Mouse (Mus musculus): ENCODE measurements around the gene Plvap. TPM values are rescaled to one million over a fixed set of nuclear protein-coding genes. Genes with fewer than 3 reads are reported as not detected.

Gene Plvap
- polyA plus RNA-seq, 1 experiment from 2014 or later: 50.3 TPM

DNA sequence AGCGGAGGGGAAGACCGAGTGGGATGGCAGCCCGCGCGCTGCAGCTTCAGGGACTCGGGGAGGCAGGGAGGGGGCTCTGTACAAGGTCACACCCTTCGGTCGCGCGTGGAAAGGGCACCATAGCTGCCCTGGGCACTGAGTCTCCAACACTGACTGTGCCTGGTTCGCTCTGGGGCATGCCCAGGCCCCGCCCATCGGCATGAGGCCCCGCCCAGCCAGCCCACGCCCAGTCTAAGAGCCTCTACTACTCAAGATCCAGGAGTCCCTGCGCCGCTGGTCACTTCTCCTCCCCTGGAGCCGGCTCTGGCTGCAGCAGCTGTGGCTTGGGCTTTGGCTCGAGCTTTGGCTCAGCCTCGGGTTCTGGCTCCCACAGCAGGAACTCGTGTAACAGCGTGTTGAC is 54.6 kb downstream of the Plvap start:
- Histone ChIP-seq H3K27me3 (ENCODE audit: control insufficient read depth, insufficient read depth, low read length) (no peaks in the 10 kb centered on the region), H3K4me3 (ENCODE audit: low read depth, low read length) (no peak overlapping the region), H3K36me3 (replicated peaks; ENCODE audit: control insufficient read depth, insufficient read depth, low read depth, low read length) (no peaks in the 10 kb centered on the region; the same call in 1 of the 2 replicates), H3K27ac (replicated peaks; ENCODE audit: low read depth, low read length) (no peak overlapping the region), H3K9me3 (replicated peaks; ENCODE audit: control insufficient read depth, low read length) (no peaks in the 10 kb centered on the region), H3K9ac (replicated peaks; ENCODE audit: low read length) (no peak overlapping the region), H3K4me2 (ENCODE audit: low read depth, low read length) (no peak overlapping the region), H3K4me1 (ENCODE audit: control insufficient read depth, insufficient read depth, low read length) (no peaks in the 10 kb centered on the region)
- DNase-seq (ENCODE audit: low spot score) (no peak), ATAC-seq (replicated peaks; ENCODE audit: insufficient number of reproducible peaks, low FRiP score, low TSS enrichment, low read depth) (no peak)
- WGBS: 40% methylated on average over 22 of the region's 22 CpGs

DNA sequence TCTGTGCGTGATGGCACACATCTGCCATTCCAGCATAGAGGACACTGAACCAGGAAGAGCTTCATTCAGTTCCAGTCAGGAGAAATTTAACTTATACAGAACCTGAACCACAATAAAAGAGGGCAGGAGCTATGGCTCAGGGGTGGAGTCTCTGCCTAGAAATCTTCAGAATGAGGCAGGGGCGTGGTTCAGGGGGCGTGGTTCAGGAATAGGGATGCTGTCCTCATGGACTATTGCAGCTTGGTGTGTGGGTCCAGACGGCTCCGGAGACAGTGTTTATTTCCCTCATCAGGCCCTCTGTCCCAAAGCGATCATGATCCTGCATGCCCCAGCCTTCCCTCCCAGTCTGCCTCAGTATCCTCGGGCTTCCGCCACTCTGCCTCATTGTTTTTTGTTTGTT is 56.9 kb downstream of the Plvap start:
- no peak overlapping the region for H3K4me3 ChIP-seq (ENCODE audit: low read depth, low read length)
- H3K36me3 ChIP-seq (replicated peaks; ENCODE audit: control insufficient read depth, insufficient read depth, low read depth, low read length): no peaks in the 10 kb centered on the region
- H3K4me2 ChIP-seq (ENCODE audit: low read depth, low read length): no peak overlapping the region
- WGBS: 75% methylated on average over 8 of the region's 8 CpGs
- no peak overlapping the region for H3K27ac ChIP-seq (replicated peaks; ENCODE audit: low read depth, low read length)
- ATAC-seq (replicated peaks; ENCODE audit: insufficient number of reproducible peaks, low FRiP score, low TSS enrichment, low read depth) (no peak), DNase-seq (ENCODE audit: low spot score) (no peak)
- H3K27me3 ChIP-seq (ENCODE audit: control insufficient read depth, insufficient read depth, low read length): no peaks in the 10 kb centered on the region
- no peaks in the 10 kb centered on the region for H3K9me3 ChIP-seq (replicated peaks; ENCODE audit: control insufficient read depth, low read length)
- H3K4me1 ChIP-seq (ENCODE audit: control insufficient read depth, insufficient read depth, low read length): no peaks in the 10 kb centered on the region
- no peak overlapping the region for H3K9ac ChIP-seq (replicated peaks; ENCODE audit: low read length)

DNA sequence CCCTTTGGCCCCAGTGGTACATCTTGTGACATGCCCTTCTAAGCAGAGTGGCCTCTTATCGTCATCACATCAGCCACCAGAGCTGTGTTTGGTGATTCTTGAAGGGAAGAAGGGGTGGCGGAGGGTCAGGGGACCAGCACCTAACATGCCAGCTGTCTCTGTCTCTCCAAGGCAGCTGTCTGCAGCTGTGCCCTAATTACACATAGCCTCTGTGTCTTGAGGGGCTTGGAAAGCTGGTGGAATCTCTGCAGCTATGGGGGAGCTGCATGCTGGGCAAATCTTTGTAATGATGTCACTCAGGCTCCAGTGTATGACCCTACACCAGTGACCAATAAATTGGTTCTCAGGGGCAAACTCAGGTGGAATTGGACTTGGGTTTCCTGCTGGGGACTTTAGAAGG is 58.9 kb downstream of the Plvap start:
- H3K36me3 ChIP-seq (replicated peaks; ENCODE audit: control insufficient read depth, insufficient read depth, low read depth, low read length): no peaks in the 10 kb centered on the region
- DNase-seq (ENCODE audit: low spot score) (no peak), ATAC-seq (replicated peaks; ENCODE audit: insufficient number of reproducible peaks, low FRiP score, low TSS enrichment, low read depth) (no peak)
- no peaks in the 10 kb centered on the region for H3K4me1 ChIP-seq (ENCODE audit: control insufficient read depth, insufficient read depth, low read length)
- no peak overlapping the region for H3K9ac ChIP-seq (replicated peaks; ENCODE audit: low read length)
- no peak overlapping the region for H3K4me2 ChIP-seq (ENCODE audit: low read depth, low read length)
- no peaks in the 10 kb centered on the region for H3K9me3 ChIP-seq (replicated peaks; ENCODE audit: control insufficient read depth, low read length)
- WGBS: 76% methylated on average over 2 of the region's 2 CpGs
- no peak overlapping the region for H3K4me3 ChIP-seq (ENCODE audit: low read depth, low read length)
- no peak overlapping the region for H3K27ac ChIP-seq (replicated peaks; ENCODE audit: low read depth, low read length)
- no peaks in the 10 kb centered on the region for H3K27me3 ChIP-seq (ENCODE audit: control insufficient read depth, insufficient read depth, low read length)

DNA sequence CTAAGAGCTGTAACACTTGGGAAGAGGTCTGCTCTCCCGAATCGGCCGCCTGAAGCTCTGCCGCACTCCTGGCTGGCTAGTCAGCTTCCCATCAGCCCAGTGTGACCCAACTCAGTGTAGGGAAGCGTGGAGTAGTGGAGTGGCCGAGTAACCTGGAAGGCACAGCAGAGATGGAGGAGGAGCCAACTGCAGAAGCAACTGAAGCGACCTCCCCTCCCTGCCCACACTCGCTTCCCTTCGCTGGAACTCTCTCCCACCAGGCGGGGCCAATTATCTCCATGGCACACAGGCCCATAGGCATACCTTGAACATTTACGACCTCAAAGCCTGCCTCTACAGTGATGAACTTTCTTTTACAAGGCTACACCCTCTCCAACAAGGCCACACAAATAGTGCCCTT is 59.8 kb downstream of the Plvap start:
- ATAC-seq (replicated peaks; ENCODE audit: insufficient number of reproducible peaks, low FRiP score, low TSS enrichment, low read depth) (no peak), DNase-seq (ENCODE audit: low spot score) (no peak)
- H3K4me3 ChIP-seq (ENCODE audit: low read depth, low read length): no peak overlapping the region
- no peaks in the 10 kb centered on the region for H3K27me3 ChIP-seq (ENCODE audit: control insufficient read depth, insufficient read depth, low read length)
- H3K4me1 ChIP-seq (ENCODE audit: control insufficient read depth, insufficient read depth, low read length): no peaks in the 10 kb centered on the region
- no peaks in the 10 kb centered on the region for H3K9me3 ChIP-seq (replicated peaks; ENCODE audit: control insufficient read depth, low read length)
- no peak overlapping the region for H3K27ac ChIP-seq (replicated peaks; ENCODE audit: low read depth, low read length)
- no peak overlapping the region for H3K4me2 ChIP-seq (ENCODE audit: low read depth, low read length)
- H3K9ac ChIP-seq (replicated peaks; ENCODE audit: low read length): no peak overlapping the region
- WGBS: 52% methylated on average over 11 of the region's 11 CpGs
- H3K36me3 ChIP-seq (replicated peaks; ENCODE audit: control insufficient read depth, insufficient read depth, low read depth, low read length): no peaks in the 10 kb centered on the region

DNA sequence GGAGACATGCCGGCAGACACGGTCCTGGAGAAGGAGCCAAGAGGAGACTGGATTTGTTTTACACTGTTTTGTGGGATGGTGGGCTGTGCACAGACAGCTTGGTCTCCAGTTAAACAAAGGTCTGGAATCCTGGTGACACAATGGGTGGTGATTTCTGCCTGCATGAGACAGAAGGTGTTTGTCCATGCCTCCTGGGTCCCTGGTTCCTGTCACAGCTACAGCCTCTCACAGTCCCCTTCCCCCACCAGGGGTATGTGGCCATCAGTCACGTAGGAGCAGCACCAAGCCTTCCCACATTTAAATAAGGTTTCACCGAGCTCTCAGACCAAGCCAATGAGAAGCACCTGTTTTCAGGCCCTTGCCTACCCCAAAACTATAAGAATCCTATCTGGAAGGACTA is 60.2 kb downstream of the Plvap start:
- Histone ChIP-seq H3K27me3 (ENCODE audit: control insufficient read depth, insufficient read depth, low read length) (no peaks in the 10 kb centered on the region), H3K36me3 (replicated peaks; ENCODE audit: control insufficient read depth, insufficient read depth, low read depth, low read length) (no peaks in the 10 kb centered on the region), H3K9ac (replicated peaks; ENCODE audit: low read length) (no peak overlapping the region), H3K27ac (replicated peaks; ENCODE audit: low read depth, low read length) (no peak overlapping the region), H3K4me3 (ENCODE audit: low read depth, low read length) (no peak overlapping the region), H3K9me3 (replicated peaks; ENCODE audit: control insufficient read depth, low read length) (no peaks in the 10 kb centered on the region), H3K4me2 (ENCODE audit: low read depth, low read length) (no peak overlapping the region), H3K4me1 (ENCODE audit: control insufficient read depth, insufficient read depth, low read length) (no peaks in the 10 kb centered on the region)
- DNase-seq (ENCODE audit: low spot score) (no peak), ATAC-seq (replicated peaks; ENCODE audit: insufficient number of reproducible peaks, low FRiP score, low TSS enrichment, low read depth) (no peak)
- WGBS: 62% methylated on average over 4 of the region's 4 CpGs

Other genes starting within 250 kb of the Plvap start
- gene Myo9b, start 239.0 kb downstream of the Plvap start, polyA plus RNA-seq (2014; fragmentation: Nextera tagmentation; extraction: Ambion mirVana): 15.1 and 17.5 TPM in 2 replicates
- 62.1 and 64.4 TPM in 2 replicates for gene Haus8, start 238.8 kb downstream of the Plvap start, polyA plus RNA-seq (2014; fragmentation: Nextera tagmentation; extraction: Ambion mirVana)
- 78.0 and 81.0 TPM in 2 replicates for gene Use1, start 144.9 kb downstream of the Plvap start, polyA plus RNA-seq (2014; fragmentation: Nextera tagmentation; extraction: Ambion mirVana)
- 2.1 and 2.2 TPM in 2 replicates for gene Ocel1, start 140.5 kb downstream of the Plvap start, polyA plus RNA-seq (2014; fragmentation: Nextera tagmentation; extraction: Ambion mirVana)
- gene Nr2f6, start 129.8 kb downstream of the Plvap start, polyA plus RNA-seq (2014; fragmentation: Nextera tagmentation; extraction: Ambion mirVana): 53.7 and 62.5 TPM in 2 replicates
- gene Ushbp1, start 116.0 kb downstream of the Plvap start, polyA plus RNA-seq (2014; fragmentation: Nextera tagmentation; extraction: Ambion mirVana): 2.9 and 4.3 TPM in 2 replicates
- gene Babam1, start 114.9 kb downstream of the Plvap start, polyA plus RNA-seq (2014; fragmentation: Nextera tagmentation; extraction: Ambion mirVana): 93.6 and 111 TPM in 2 replicates
- gene Ankle1, start 105.7 kb downstream of the Plvap start, polyA plus RNA-seq (2014; fragmentation: Nextera tagmentation; extraction: Ambion mirVana): 9.0 and 13.0 TPM in 2 replicates
- gene Abhd8, start 48.1 kb downstream of the Plvap start, polyA plus RNA-seq (2014; fragmentation: Nextera tagmentation; extraction: Ambion mirVana): 30.1 and 37.4 TPM in 2 replicates
- 180 and 185 TPM in 2 replicates for gene Mrpl34, start 46.8 kb downstream of the Plvap start, polyA plus RNA-seq (2014; fragmentation: Nextera tagmentation; extraction: Ambion mirVana)
- gene Dda1, start 42.6 kb downstream of the Plvap start, polyA plus RNA-seq (2014; fragmentation: Nextera tagmentation; extraction: Ambion mirVana): 105 and 115 TPM in 2 replicates
- gene Ano8, start 25.8 kb downstream of the Plvap start, polyA plus RNA-seq (2014; fragmentation: Nextera tagmentation; extraction: Ambion mirVana): 3.1 and 3.2 TPM in 2 replicates
- 4.8 and 5.4 TPM in 2 replicates for gene Gtpbp3, start 23.6 kb downstream of the Plvap start, polyA plus RNA-seq (2014; fragmentation: Nextera tagmentation; extraction: Ambion mirVana)
- gene Ccdc194, start 14.0 kb upstream of the Plvap start, polyA plus RNA-seq (2014; fragmentation: Nextera tagmentation; extraction: Ambion mirVana): 0.15 and 0.31 TPM in 2 replicates
- 3.5 and 4.3 TPM in 2 replicates for gene Bst2, start 25.7 kb upstream of the Plvap start, polyA plus RNA-seq (2014; fragmentation: Nextera tagmentation; extraction: Ambion mirVana)
- 53.4 and 62.2 TPM in 2 replicates for gene Mvb12a, start 31.2 kb upstream of the Plvap start, polyA plus RNA-seq (2014; fragmentation: Nextera tagmentation; extraction: Ambion mirVana)
- 0.13 and 0.31 TPM in 2 replicates for gene Tmem221, start 47.1 kb upstream of the Plvap start, polyA plus RNA-seq (2014; fragmentation: Nextera tagmentation; extraction: Ambion mirVana)
- 0.17 TPM in 1 of 2 replicates, not detected in the other for gene Nxnl1, start 54.8 kb upstream of the Plvap start, polyA plus RNA-seq (2014; fragmentation: Nextera tagmentation; extraction: Ambion mirVana)
- gene Slc27a1, start 57.1 kb upstream of the Plvap start, polyA plus RNA-seq (2014; fragmentation: Nextera tagmentation; extraction: Ambion mirVana): 11.2 and 14.4 TPM in 2 replicates
- 231 and 237 TPM in 2 replicates for gene Pgls, start 80.4 kb upstream of the Plvap start, polyA plus RNA-seq (2014; fragmentation: Nextera tagmentation; extraction: Ambion mirVana)
- gene Fam129c, start 85.9 kb upstream of the Plvap start, polyA plus RNA-seq (2014; fragmentation: Nextera tagmentation; extraction: Ambion mirVana): 2.6 and 2.7 TPM in 2 replicates
- 45.2 and 48.2 TPM in 2 replicates for gene Colgalt1, start 99.2 kb upstream of the Plvap start, polyA plus RNA-seq (2014; fragmentation: Nextera tagmentation; extraction: Ambion mirVana)
- 1.2 and 1.7 TPM in 2 replicates for gene Unc13a, start 160.0 kb upstream of the Plvap start, polyA plus RNA-seq (2014; fragmentation: Nextera tagmentation; extraction: Ambion mirVana)
- gene Jak3, start 164.5 kb upstream of the Plvap start, polyA plus RNA-seq (2014; fragmentation: Nextera tagmentation; extraction: Ambion mirVana): 1.2 and 1.9 TPM in 2 replicates
- gene Insl3, start 177.5 kb upstream of the Plvap start, polyA plus RNA-seq (2014; fragmentation: Nextera tagmentation; extraction: Ambion mirVana): 0.42 TPM in 1 of 2 replicates, not detected in the other
- gene B3gnt3, start 190.0 kb upstream of the Plvap start, polyA plus RNA-seq (2014; fragmentation: Nextera tagmentation; extraction: Ambion mirVana): 0.47 and 0.58 TPM in 2 replicates
- gene Fcho1, start 214.0 kb upstream of the Plvap start, polyA plus RNA-seq (2014; fragmentation: Nextera tagmentation; extraction: Ambion mirVana): 3.8 and 5.0 TPM in 2 replicates